ENCODE assay signal across 7 mouse cellular contexts in genomic region chr13:37457007-37457827, GRCm38 (mm10).
DNase-seq lines count a peak whose midpoint lies in the region; ATAC-seq and TF ChIP-seq lines count a peak whose summit lies in the region.

No protein-coding gene starts in this region.

- TF ChIP-seq EP300 in ES-Bruce4 (IDR thresholded peaks at IDR 0.05; ENCODE audit: insufficient read depth, low read depth, low read length): peak; percentile 87

- TF ChIP-seq CTCF in ES-Bruce4 (IDR thresholded peaks at IDR 0.05; ENCODE audit: low read depth, low read length): no peak
- peak; percentile 45 for TF ChIP-seq CTCF in intestine, postnatal 0 days (IDR thresholded peaks at IDR 0.05; ENCODE audit: low read depth)
- TF ChIP-seq CTCF in midbrain, postnatal 0 days (IDR thresholded peaks at IDR 0.05): peak; percentile 50

- no peaks in the 10 kb centered on the region for H3K36me3 ChIP-seq in ES-Bruce4 (ENCODE audit: control insufficient read depth, insufficient read depth, low read length, poor library complexity, severe bottlenecking)
- no peaks in the 10 kb centered on the region for H3K36me3 ChIP-seq in intestine, postnatal 0 days (ENCODE audit: control insufficient read depth, insufficient read depth)
- no peaks in the 10 kb centered on the region for H3K36me3 ChIP-seq in limb, embryonic 13.5 days
- no peaks in the 10 kb centered on the region for H3K36me3 ChIP-seq in midbrain, postnatal 0 days (ENCODE audit: insufficient read depth, low read length)

- TF ChIP-seq POLR2A in ES-Bruce4 (IDR thresholded peaks at IDR 0.05; ENCODE audit: insufficient read depth, low read length): no peak

- 28% methylated on average over 11 of the region's 11 CpGs for WGBS in intestine, postnatal 0 days
- 60% methylated on average over 11 of the region's 11 CpGs for WGBS in limb, embryonic 13.5 days
- WGBS in midbrain, postnatal 0 days: 42% methylated on average over 11 of the region's 11 CpGs

- no peaks in the 10 kb centered on the region for H3K27me3 ChIP-seq in ES-Bruce4 (ENCODE audit: control insufficient read depth, insufficient read depth, low read length, poor library complexity, severe bottlenecking)
- H3K27me3 ChIP-seq in intestine, postnatal 0 days (replicated peaks; ENCODE audit: control insufficient read depth, insufficient read depth, low read length): no peaks in the 10 kb centered on the region
- H3K27me3 ChIP-seq in limb, embryonic 13.5 days: no peaks in the 10 kb centered on the region
- 0 out of 2 replicates have a peak, but pooled peaks cover 3% of the 10 kb centered on the region for H3K27me3 ChIP-seq in midbrain, postnatal 0 days (ENCODE audit: insufficient read depth, low read length)

- peak overlapping the region; percentile 76 for H3K27ac ChIP-seq in ES-Bruce4 (ENCODE audit: insufficient read depth, low read length)
- H3K27ac ChIP-seq in intestine, postnatal 0 days (ENCODE audit: low read depth, low read length): peak overlapping the region; percentile 35; the same call in 1 of the 2 replicates
- no peak overlapping the region for H3K27ac ChIP-seq in limb, embryonic 13.5 days
- H3K27ac ChIP-seq in midbrain, postnatal 0 days (ENCODE audit: low read depth, low read length): peak overlapping the region; percentile 45

- peaks cover 10% of the 10 kb centered on the region for H3K4me1 ChIP-seq in ES-Bruce4 (ENCODE audit: control insufficient read depth, insufficient read depth, low read length)
- peaks cover 15% of the 10 kb centered on the region; the same call in 1 of the 2 replicates for H3K4me1 ChIP-seq in intestine, postnatal 0 days (replicated peaks; ENCODE audit: control insufficient read depth, insufficient read depth, low read length)
- peaks cover 45% of the 10 kb centered on the region for H3K4me1 ChIP-seq in limb, embryonic 13.5 days
- H3K4me1 ChIP-seq in midbrain, postnatal 0 days (ENCODE audit: insufficient read depth, low read length): peaks cover 5% of the 10 kb centered on the region; the same call in 1 of the 2 replicates

- H3K9me3 ChIP-seq in ES-Bruce4 (replicated peaks; ENCODE audit: control insufficient read depth, insufficient read depth, low read length, poor library complexity, severe bottlenecking): no peaks in the 10 kb centered on the region
- H3K9me3 ChIP-seq in intestine, postnatal 0 days (ENCODE audit: control insufficient read depth): no peaks in the 10 kb centered on the region
- H3K9me3 ChIP-seq in limb, embryonic 13.5 days: no peaks in the 10 kb centered on the region
- no peaks in the 10 kb centered on the region for H3K9me3 ChIP-seq in midbrain, postnatal 0 days (ENCODE audit: low read length)

- no peak overlapping the region for H3K4me3 ChIP-seq in ES-Bruce4 (ENCODE audit: low read depth, low read length)
- H3K4me3 ChIP-seq in intestine, postnatal 0 days (ENCODE audit: low read depth, low read length): no peak overlapping the region
- no peak overlapping the region for H3K4me3 ChIP-seq in limb, embryonic 13.5 days
- H3K4me3 ChIP-seq in midbrain, postnatal 0 days (ENCODE audit: low read depth, low read length): no peak overlapping the region

- DNase-seq in R1 (ENCODE audit: low read depth, low spot score): peak; percentile 97
- DNase-seq in gastrocnemius, postnatal 10 days: peak; percentile 53
- peak; percentile 88 for DNase-seq in midbrain, postnatal 0 days (ENCODE audit: low spot score)
- no peak for DNase-seq in thymus, postnatal 36 days

- no peak overlapping the region for H3K9ac ChIP-seq in ES-Bruce4 (ENCODE audit: low read depth, poor library complexity, severe bottlenecking)
- no peak overlapping the region for H3K9ac ChIP-seq in intestine, postnatal 0 days (ENCODE audit: low read depth, low read length)
- no peak overlapping the region for H3K9ac ChIP-seq in limb, embryonic 13.5 days
- H3K9ac ChIP-seq in midbrain, postnatal 0 days (replicated peaks; ENCODE audit: low read length, poor library complexity, severe bottlenecking): no peak overlapping the region

- no peak for ATAC-seq in intestine, postnatal 0 days
- ATAC-seq in limb, embryonic 13.5 days (ENCODE audit: low FRiP score, low read depth): peak; percentile 48; the same call in 1 of the 2 replicates
- peak; percentile 83 for ATAC-seq in midbrain, postnatal 0 days (ENCODE audit: low FRiP score)

- H3K4me2 ChIP-seq in intestine, postnatal 0 days (replicated peaks; ENCODE audit: low read depth): no peak overlapping the region
- H3K4me2 ChIP-seq in limb, embryonic 13.5 days (replicated peaks): no peak overlapping the region
- H3K4me2 ChIP-seq in midbrain, postnatal 0 days (ENCODE audit: low read depth, low read length, poor library complexity, severe bottlenecking): no peak overlapping the region

Comparison
In these comparisons a context has a peak if more than half of its experiments do, and no peak if none do; other contexts are left out.
1. DNase-seq: peak in R1 (single experiment), gastrocnemius, postnatal 10 days (single experiment) and midbrain, postnatal 0 days (single experiment); none in thymus, postnatal 36 days (0 of 2).